Mouse (Mus musculus) liver, embryonic 15.5 days (tissue): Measurements from ENCODE around the gene Ghr. TPM values are rescaled to one million over a fixed set of nuclear protein-coding genes. Genes with fewer than 3 reads are reported as not detected.

ENCODE experiments used
- ATAC-seq: fragments of 200-750 bp; cut with Nextera tagmentation; 2 replicates; pipeline ENCODE4 v1.8.0; 2017; ENCODE audit warnings: moderate number of reproducible peaks, mild to moderate bottlenecking, moderate library complexity; ENCODE audit not compliant: insufficient read depth
- H3K27ac ChIP-seq: fragments of 300-500 bp; sonication (generic); replicated peaks from 2 replicates; pipeline ENCODE4 v1.5.1; 2015; ENCODE audit warnings: mild to moderate bottlenecking, inconsistent platforms
- H3K27me3 ChIP-seq: fragments of 300-500 bp; sonication (generic); 2 replicates; pipeline ENCODE4 v1.6.1; 2015; ENCODE audit warnings: mild to moderate bottlenecking, inconsistent platforms
- H3K36me3 ChIP-seq: fragments of 300-500 bp; sonication (generic); replicated peaks from 2 replicates; pipeline ENCODE4 v1.6.1; 2015; ENCODE audit warnings: moderate library complexity, mild to moderate bottlenecking, inconsistent platforms
- H3K4me1 ChIP-seq: fragments of 300-500 bp; sonication (generic); replicated peaks from 2 replicates; pipeline ENCODE4 v1.6.1; 2015; ENCODE audit warnings: inconsistent platforms
- H3K4me2 ChIP-seq: fragments of 300-500 bp; sonication (generic); 2 replicates; pipeline ENCODE4 v1.6.1; 2015; ENCODE audit warnings: moderate library complexity, mild to moderate bottlenecking, inconsistent platforms
- H3K4me3 ChIP-seq: fragments of 300-500 bp; sonication (generic); replicated peaks from 2 replicates; pipeline ENCODE4 v1.5.1; 2015; ENCODE audit warnings: mild to moderate bottlenecking, inconsistent platforms
- H3K9ac ChIP-seq: fragments of 300-500 bp; sonication (generic); 2 replicates; pipeline ENCODE4 v1.6.1; 2015; ENCODE audit warnings: moderate library complexity, mild to moderate bottlenecking, inconsistent platforms
- H3K9me3 ChIP-seq: fragments of 300-500 bp; sonication (generic); replicated peaks from 2 replicates; pipeline ENCODE4 v1.6.1; 2016; ENCODE audit warnings: inconsistent platforms
- WGBS: fragments of 180-500 bp; shearing (Covaris S2); methylation state at CpG from one replicate; pipeline ENCODE4 v1.1.7; 2015; ENCODE audit warnings: mixed read lengths; ENCODE audit not compliant: insufficient replicate concordance; 5-methylcytosine and 5-hydroxymethylcytosine counted together
- polyA plus RNA-seq: library from polyadenylated mRNA; unstranded; fragments of >200 nt; fragmentation: Nextera tagmentation; extraction: Ambion mirVana; gene quantifications from 2 replicates; pipeline ENCODE4 v1.2.1, GENCODE M21; 2015

The Ghr gene
- polyA plus RNA-seq, result 22.4 and 25.5 TPM in 2 replicates

GRCm38 (mm10) chr15:3582807-3583636, at the start of gene Ghr:
Gene Ghr (minus strand): TSS chr15:3583492.
- no peaks in the 10 kb centered on the region for H3K36me3 ChIP-seq
- H3K27me3 ChIP-seq, result peaks cover 18% of the 10 kb centered on the region
- H3K27ac ChIP-seq, result peak within 1 kb of the TSS; percentile 83
- peak within 1 kb of the TSS; percentile 59 for H3K4me3 ChIP-seq
- 0 out of 2 replicates have a peak, but pooled peaks cover 5% of the 10 kb centered on the region for H3K4me1 ChIP-seq
- H3K9me3 ChIP-seq, result no peaks in the 10 kb centered on the region
- WGBS, result under 1% methylated on average over 48 of the region's 52 CpGs
- peak; percentile 76 for ATAC-seq
- H3K4me2 ChIP-seq, result peak within 1 kb of the TSS; percentile 66
- H3K9ac ChIP-seq, result peak within 1 kb of the TSS; percentile 49; the same call in 1 of the 2 replicates

- H3K4me2 ChIP-seq, result no peak overlapping the region
Measured at GRCm38 (mm10) chr15:3622746-3623145, 39.5 kb upstream of the Ghr start.

GRCm38 (mm10) chr15:3620368-3620767, 37.1 kb upstream of the Ghr start:
- Histone ChIP-seq H3K27ac (no peak overlapping the region), H3K4me1 (no peaks in the 10 kb centered on the region), H3K36me3 (no peaks in the 10 kb centered on the region), H3K9ac (no peak overlapping the region), H3K27me3 (no peaks in the 10 kb centered on the region), H3K4me3 (no peak overlapping the region), H3K9me3 (no peaks in the 10 kb centered on the region), H3K4me2 (no peak overlapping the region)
- 68% methylated on average over 3 of the region's 3 CpGs for WGBS
- no peak for ATAC-seq

More at GRCm38 (mm10) chr15:3622746-3623145, 39.5 kb upstream of the Ghr start:
- ATAC-seq, result no peak
- no peaks in the 10 kb centered on the region for H3K27me3 ChIP-seq
- H3K4me3 ChIP-seq, result no peak overlapping the region
- no peak overlapping the region for H3K27ac ChIP-seq
- H3K36me3 ChIP-seq, result no peaks in the 10 kb centered on the region
- H3K9ac ChIP-seq, result no peak overlapping the region
- no peaks in the 10 kb centered on the region for H3K4me1 ChIP-seq
- H3K9me3 ChIP-seq, result no peaks in the 10 kb centered on the region

GRCm38 (mm10) chr15:3618311-3618710, 35.0 kb upstream of the Ghr start:
- no peak for ATAC-seq
- Histone ChIP-seq H3K4me3 (no peak overlapping the region), H3K36me3 (no peaks in the 10 kb centered on the region), H3K27ac (no peak overlapping the region), H3K4me2 (no peak overlapping the region), H3K9ac (no peak overlapping the region), H3K27me3 (no peaks in the 10 kb centered on the region), H3K9me3 (no peaks in the 10 kb centered on the region), H3K4me1 (no peaks in the 10 kb centered on the region)
- WGBS, result 73% methylated on average over 3 of the region's 3 CpGs

- H3K4me2 ChIP-seq, result no peak overlapping the region
- H3K27ac ChIP-seq, result no peak overlapping the region
- no peaks in the 10 kb centered on the region for H3K9me3 ChIP-seq
- H3K4me1 ChIP-seq, result no peaks in the 10 kb centered on the region
- no peak overlapping the region for H3K9ac ChIP-seq
- H3K27me3 ChIP-seq, result no peaks in the 10 kb centered on the region
- no peak for ATAC-seq
- no peak overlapping the region for H3K4me3 ChIP-seq
- H3K36me3 ChIP-seq, result no peaks in the 10 kb centered on the region
Measured at GRCm38 (mm10) chr15:3611961-3612360, 28.7 kb upstream of the Ghr start.

- H3K9me3 ChIP-seq, result no peaks in the 10 kb centered on the region
- H3K4me2 ChIP-seq, result no peak overlapping the region
- no peak overlapping the region for H3K9ac ChIP-seq
- WGBS, result 50% methylated on average over 3 of the region's 3 CpGs
- no peaks in the 10 kb centered on the region for H3K4me1 ChIP-seq
- no peak for ATAC-seq
- no peak overlapping the region for H3K4me3 ChIP-seq
- no peaks in the 10 kb centered on the region for H3K36me3 ChIP-seq
- no peaks in the 10 kb centered on the region for H3K27me3 ChIP-seq
- H3K27ac ChIP-seq, result no peak overlapping the region
Measured at GRCm38 (mm10) chr15:3607951-3608350, 24.7 kb upstream of the Ghr start.

- H3K27ac ChIP-seq, result no peak overlapping the region
- H3K4me3 ChIP-seq, result no peak overlapping the region
- WGBS, result 51% methylated on average over 2 of the region's 2 CpGs
- no peaks in the 10 kb centered on the region for H3K27me3 ChIP-seq
- no peak overlapping the region for H3K9ac ChIP-seq
- H3K4me1 ChIP-seq, result no peaks in the 10 kb centered on the region
- H3K9me3 ChIP-seq, result no peaks in the 10 kb centered on the region
- no peaks in the 10 kb centered on the region for H3K36me3 ChIP-seq
- H3K4me2 ChIP-seq, result no peak overlapping the region
- no peak for ATAC-seq
Measured at GRCm38 (mm10) chr15:3602098-3602486, 18.8 kb upstream of the Ghr start.

GRCm38 (mm10) chr15:3601422-3602097, 18.3 kb upstream of the Ghr start:
- H3K9ac ChIP-seq, result no peak overlapping the region
- H3K4me2 ChIP-seq, result no peak overlapping the region
- no peak overlapping the region for H3K27ac ChIP-seq
- no peaks in the 10 kb centered on the region for H3K9me3 ChIP-seq
- WGBS, result 45% methylated on average over 4 of the region's 4 CpGs
- ATAC-seq, result peak; percentile 57; the same call in 1 of the 2 replicates
- H3K36me3 ChIP-seq, result no peaks in the 10 kb centered on the region
- no peaks in the 10 kb centered on the region for H3K27me3 ChIP-seq
- H3K4me1 ChIP-seq, result no peaks in the 10 kb centered on the region
- no peak overlapping the region for H3K4me3 ChIP-seq

- no peaks in the 10 kb centered on the region for H3K36me3 ChIP-seq
- no peak overlapping the region for H3K4me3 ChIP-seq
- no peaks in the 10 kb centered on the region for H3K9me3 ChIP-seq
- H3K27me3 ChIP-seq, result peaks cover 6% of the 10 kb centered on the region; the same call in 1 of the 2 replicates
- no peak overlapping the region for H3K4me2 ChIP-seq
- H3K4me1 ChIP-seq, result 0 out of 2 replicates have a peak, but pooled peaks cover 5% of the 10 kb centered on the region
- no peak overlapping the region for H3K27ac ChIP-seq
- no peak for ATAC-seq
- WGBS, result 51% methylated on average over 2 of the region's 2 CpGs
- no peak overlapping the region for H3K9ac ChIP-seq
Measured at GRCm38 (mm10) chr15:3587879-3588278, 4.6 kb upstream of the Ghr start.

- H3K9ac ChIP-seq, result no peak overlapping the region
- no peaks in the 10 kb centered on the region for H3K9me3 ChIP-seq
- peaks cover 18% of the 10 kb centered on the region for H3K27me3 ChIP-seq
- 0 out of 2 replicates have a peak overlapping the region, but pooled peaks have one; percentile 24 for H3K27ac ChIP-seq
- no peaks in the 10 kb centered on the region for H3K36me3 ChIP-seq
- 47% methylated on average over 4 of the region's 4 CpGs for WGBS
- H3K4me2 ChIP-seq, result no peak overlapping the region
- 0 out of 2 replicates have a peak, but pooled peaks cover 5% of the 10 kb centered on the region for H3K4me1 ChIP-seq
- H3K4me3 ChIP-seq, result no peak overlapping the region
- peak; percentile 38; the same call in 1 of the 2 replicates for ATAC-seq
Measured at GRCm38 (mm10) chr15:3584361-3584760, 1.1 kb upstream of the Ghr start.
